21 mouse cellular contexts compared by ENCODE assay signal in the genomic region with DNA sequence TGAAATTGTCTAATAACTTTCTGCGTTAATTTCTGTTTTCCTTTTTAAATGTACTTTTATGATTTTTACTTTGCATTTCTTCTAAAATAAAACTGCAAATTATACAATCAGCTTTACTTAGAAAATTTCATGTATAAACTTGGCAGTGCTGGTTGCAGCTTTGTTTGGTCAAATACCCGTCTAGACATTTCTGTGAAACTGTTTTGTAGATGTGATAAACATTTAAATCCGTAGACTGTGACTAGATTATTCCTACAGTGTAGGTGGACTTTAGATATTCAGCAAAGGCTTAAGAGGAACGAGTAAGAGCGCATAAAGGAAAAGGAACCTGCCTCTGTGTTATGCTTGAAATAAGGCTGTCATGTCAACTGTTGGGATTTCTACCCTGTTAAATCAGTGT.
"Had no signal": no experiment of that assay in that cellular context is flagged by ENCODE, and none has a peak within 500 bp of the region (broad histone marks: within the 10 kb centered on the region; RNA-seq: fewer than 3 reads in every experiment).

No protein-coding gene starts in this region.

- ATAC-seq: forebrain, embryonic 13.5 days; forebrain, embryonic 14.5 days; forebrain, embryonic 15.5 days; forebrain, embryonic 16.5 days; forebrain, postnatal 0 days had no signal

- DNase-seq: cerebellum, adult 8-10 months; cerebellum, adult 9-10 months; cerebellum, adult 9-11 months; cerebellum, postnatal 10 days; cerebellum, postnatal 14 days; cerebellum, postnatal 25 days; cerebellum, postnatal 36 days; embryo, embryonic 11 days; forebrain, postnatal 0 days; gastrocnemius, adult 2 months; gastrocnemius, postnatal 10 days; gastrocnemius, postnatal 14 days; gastrocnemius, postnatal 25 days; gastrocnemius, postnatal 36 days; heart, adult 11 months; heart, adult 18-20 months; heart, adult 2 months had no signal
